Mouse (Mus musculus): Measurements from ENCODE around the gene Magi2.

Gene Magi2

GRCm38 (mm10) chr5:19745916-19746315 lies 519.1 kb downstream of the Magi2 start:
- DNase-seq (ENCODE audit: low spot score in 2 of 2), result peak in 1 of 2 experiments; percentile 39

DNA sequence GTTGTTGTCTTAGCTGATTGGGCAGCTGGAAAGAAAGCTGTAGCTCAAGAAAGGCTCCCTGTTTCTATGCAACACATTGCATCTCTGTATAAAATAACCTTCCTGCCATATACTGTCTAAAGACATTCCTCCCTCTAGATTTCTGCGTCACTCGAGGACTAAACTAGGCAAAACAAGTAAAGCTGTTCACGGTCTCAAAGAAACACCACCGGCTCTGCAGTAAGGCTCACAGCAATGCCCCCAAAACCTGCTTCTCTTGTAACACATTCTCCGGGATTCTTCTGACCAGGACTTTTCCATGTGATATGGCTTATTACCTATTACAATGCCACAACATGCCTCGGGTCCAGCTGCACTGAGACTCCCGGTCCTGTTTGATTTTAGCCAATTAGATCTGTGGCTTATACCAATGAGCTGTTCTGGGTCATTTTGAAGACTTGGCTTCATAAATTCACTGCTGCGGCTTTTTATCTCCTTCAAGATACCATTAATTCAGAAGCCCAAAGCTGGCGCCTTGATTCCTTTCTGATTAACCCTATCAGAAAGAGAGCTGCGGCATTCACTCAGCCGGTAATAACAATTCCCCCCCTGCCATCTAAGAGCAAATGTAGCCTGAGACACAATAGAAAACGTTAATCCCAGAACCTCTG lies 520.2 kb downstream of the Magi2 start:
- DNase-seq (ENCODE audit: low spot score in 2 of 2), result peak in 1 of 2 experiments; percentile 49

GRCm38 (mm10) chr5:19747631-19748030 lies 520.8 kb downstream of the Magi2 start:
- no peak for DNase-seq (ENCODE audit: low spot score in 2 of 2)

- DNase-seq (ENCODE audit: low spot score in 2 of 2), result no peak
These were observed 552.4 kb downstream of the Magi2 start for GRCm38 (mm10) chr5:19779224-19779623.

GRCm38 (mm10) chr5:19780076-19780475 lies 553.2 kb downstream of the Magi2 start:
- DNase-seq (ENCODE audit: low spot score in 2 of 2), result peak; percentile 24 to 34

- no peak for DNase-seq (ENCODE audit: low spot score in 2 of 2)
These were observed 558.5 kb downstream of the Magi2 start for GRCm38 (mm10) chr5:19785320-19785719.

DNA sequence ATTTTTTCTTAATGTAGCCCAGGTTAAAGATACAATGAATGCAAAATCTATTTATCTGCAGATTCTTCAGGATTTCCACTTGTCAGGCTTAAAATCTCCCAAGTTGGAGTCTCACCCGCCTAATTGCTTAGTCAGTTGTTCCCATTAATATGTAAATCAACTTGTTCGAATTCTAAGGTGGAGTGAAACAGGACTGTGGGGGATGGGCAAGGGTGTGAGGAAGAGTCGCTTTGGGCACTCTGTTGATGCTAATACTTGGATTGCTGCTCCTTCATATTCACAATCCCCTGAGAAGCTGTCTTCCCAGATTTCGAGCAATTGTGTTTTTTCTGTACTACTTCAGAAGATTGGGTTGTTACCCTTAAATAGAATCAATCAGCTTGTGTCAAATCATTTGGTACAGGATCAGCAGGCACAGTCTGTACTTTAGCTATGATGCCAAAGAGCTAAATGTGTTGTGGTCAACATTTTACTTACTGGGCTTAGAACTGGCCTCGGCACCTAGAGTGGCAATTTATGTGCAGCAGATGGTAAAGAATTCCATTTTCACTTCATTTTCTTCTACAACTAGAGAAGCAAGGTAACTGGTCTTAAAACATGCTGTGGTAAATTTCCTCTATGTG lies 560.8 kb downstream of the Magi2 start:
- peak in 1 of 2 experiments; percentile 29 for DNase-seq (ENCODE audit: low spot score in 2 of 2)

GRCm38 (mm10) chr5:19803052-19803769 lies 576.4 kb downstream of the Magi2 start:
- DNase-seq (ENCODE audit: low spot score in 2 of 2), result no peak

DNA sequence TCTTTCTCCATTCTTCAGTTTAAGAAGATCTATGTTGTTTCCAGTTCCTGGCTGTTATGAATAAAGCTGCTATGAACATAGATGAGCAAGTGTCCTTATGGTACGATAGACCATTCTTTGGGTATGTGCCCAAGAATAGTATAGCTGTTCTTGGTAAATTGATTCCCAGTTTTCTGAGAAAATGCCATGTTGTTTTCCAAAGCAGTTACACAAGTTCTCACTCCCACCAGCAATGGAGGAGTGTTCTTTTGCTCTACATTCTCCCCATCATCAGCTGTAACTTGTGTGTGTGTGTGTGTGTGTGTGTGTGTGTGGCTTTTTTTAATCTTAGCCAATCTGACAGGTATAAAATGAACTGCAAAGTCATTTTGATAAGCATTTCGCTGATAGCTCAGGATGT lies 595.7 kb downstream of the Magi2 start:
- no peak for DNase-seq (ENCODE audit: low spot score in 2 of 2)

GRCm38 (mm10) chr5:19825943-19826342 lies 599.1 kb downstream of the Magi2 start:
- DNase-seq (ENCODE audit: low spot score in 2 of 2), result no peak

DNA sequence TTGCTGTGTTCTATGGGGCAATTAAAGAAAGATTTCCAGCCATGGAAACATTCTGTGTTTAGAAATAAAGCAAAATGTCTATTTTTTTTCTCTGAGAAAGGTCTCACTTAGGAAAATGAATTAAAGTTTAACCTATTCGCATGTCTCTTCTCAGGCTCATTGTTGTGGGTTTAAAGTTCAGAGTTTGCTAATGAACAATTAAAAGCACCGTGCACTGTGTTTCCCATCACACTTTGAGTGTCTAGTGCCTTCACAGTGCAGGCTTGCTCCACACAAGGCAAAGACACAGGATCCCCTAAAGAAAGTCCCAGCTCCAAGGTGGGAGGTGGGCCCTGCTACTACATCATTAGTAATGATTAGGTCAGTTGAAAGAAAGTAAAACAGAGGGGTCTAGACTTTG lies 602.5 kb downstream of the Magi2 start:
- DNase-seq (ENCODE audit: low spot score in 2 of 2), result no peak

DNA sequence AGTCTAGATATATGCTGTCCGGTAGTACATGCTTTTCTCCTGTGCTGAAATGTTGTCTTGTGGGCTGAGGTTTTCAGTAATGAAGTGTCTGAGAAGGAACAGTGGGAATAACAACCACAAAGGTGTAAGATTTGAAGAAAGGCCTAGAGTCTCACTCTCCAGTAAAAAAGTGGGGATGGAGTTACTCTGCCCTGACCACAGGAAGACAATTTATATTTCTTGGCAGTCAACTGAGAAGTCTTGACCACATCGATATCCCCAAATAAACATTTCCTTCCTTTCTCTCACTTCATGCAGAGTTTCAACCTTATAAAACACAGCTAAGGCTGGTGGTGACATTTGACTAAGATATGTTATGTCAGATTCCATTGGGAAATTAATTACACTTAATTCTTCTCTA lies 636.0 kb downstream of the Magi2 start:
- no peak for DNase-seq (ENCODE audit: low spot score in 2 of 2)

DNA sequence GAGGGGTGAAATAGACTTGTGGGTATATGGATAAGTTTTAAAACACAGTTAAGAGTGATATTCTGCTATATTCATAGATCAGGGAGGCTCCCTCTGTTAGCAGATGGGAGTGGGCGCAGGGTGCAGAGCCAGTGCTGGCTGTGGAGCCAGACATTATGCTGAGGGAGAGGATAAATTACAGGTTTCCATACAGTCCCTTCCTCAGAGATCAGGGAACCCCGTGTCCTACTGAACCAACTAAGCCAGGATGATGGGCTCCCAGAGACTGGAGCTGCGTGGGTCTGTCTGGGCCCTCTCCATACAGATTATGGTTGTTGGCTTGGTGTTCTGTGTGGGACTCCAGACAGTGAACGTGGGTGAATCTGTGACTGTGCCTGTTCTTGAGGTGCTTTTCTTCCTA lies 643.6 kb downstream of the Magi2 start:
- DNase-seq (ENCODE audit: low spot score in 2 of 2), result peak; percentile 41 to 55

GRCm38 (mm10) chr5:19891693-19892092 lies 664.9 kb downstream of the Magi2 start:
- DNase-seq (ENCODE audit: low spot score in 2 of 2), result no peak

- no peak for DNase-seq (ENCODE audit: low spot score in 2 of 2)
These were observed 669.1 kb downstream of the Magi2 start for GRCm38 (mm10) chr5:19895893-19896292.

- DNase-seq (ENCODE audit: low spot score in 2 of 2), result no peak
These were observed 674.8 kb downstream of the Magi2 start for GRCm38 (mm10) chr5:19901625-19902024.

GRCm38 (mm10) chr5:19906636-19907035 lies 679.8 kb downstream of the Magi2 start:
- DNase-seq (ENCODE audit: low spot score in 2 of 2), result no peak

DNA sequence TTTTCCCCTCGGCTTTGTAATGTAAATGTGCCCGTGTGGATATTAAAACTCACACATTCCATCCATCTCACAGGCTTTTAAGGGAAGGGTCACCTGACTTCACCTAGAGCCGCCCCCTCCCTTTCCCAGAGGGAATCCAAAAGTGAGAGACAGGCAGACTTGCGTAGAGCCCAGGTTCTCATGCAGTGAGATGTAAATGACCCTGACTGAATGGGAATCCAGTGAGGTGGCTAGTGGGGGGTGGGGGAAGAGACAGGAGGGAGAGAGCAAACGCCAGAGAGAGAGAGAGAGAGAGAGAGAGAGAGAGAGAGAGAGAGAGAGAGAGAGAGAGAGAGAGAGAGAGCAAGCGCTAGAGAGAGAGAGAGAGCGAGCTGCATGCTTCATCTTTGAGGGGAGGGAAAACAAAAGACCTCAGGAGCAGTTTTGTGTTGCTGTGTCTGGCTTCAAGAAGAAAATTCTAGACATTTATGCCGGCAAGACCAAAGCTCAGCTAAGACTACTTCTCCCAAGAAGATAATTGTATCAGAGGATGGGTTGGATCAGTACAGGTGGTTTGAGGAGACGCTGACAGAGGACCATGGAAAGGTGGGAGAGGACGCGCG lies 680.6 kb downstream of the Magi2 start:
- DNase-seq (ENCODE audit: low spot score in 2 of 2), result peak; percentile 56 to 58

GRCm38 (mm10) chr5:19907983-19908705 lies 681.3 kb downstream of the Magi2 start:
- DNase-seq (ENCODE audit: low spot score in 2 of 2), result peak; percentile 36 to 62

- DNase-seq (ENCODE audit: low spot score in 2 of 2), result no peak
These were observed 681.8 kb downstream of the Magi2 start for GRCm38 (mm10) chr5:19908706-19909060.

GRCm38 (mm10) chr5:19909071-19909470 lies 682.2 kb downstream of the Magi2 start:
- DNase-seq (ENCODE audit: low spot score in 2 of 2), result peak; percentile 74 to 86

DNA sequence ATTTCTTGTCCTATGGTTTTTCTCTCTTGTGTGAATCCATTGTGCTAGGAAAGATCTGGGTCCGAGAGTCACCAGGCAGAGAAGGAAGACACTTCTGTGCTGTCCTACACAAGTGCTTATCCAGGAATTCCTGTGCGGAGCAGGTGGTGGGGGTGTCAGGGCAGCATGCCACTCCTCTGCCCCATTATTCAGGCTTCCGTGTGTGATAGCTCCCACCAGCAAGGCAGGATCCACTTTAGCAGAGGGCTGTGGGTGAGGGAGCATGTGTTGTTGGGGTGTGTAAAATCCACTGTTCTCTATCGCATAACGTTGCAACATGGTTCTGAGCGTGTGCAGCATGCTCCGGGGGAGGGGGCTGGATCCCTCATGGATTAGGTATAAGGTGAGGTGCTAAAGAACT lies 682.8 kb downstream of the Magi2 start:
- DNase-seq (ENCODE audit: low spot score in 2 of 2), result peak; percentile 41 to 54
